In genomic region chr14:72516376-72516775, GRCm38 (mm10) we compare ENCODE assay signal across 8 mouse cellular contexts. TPM values are rescaled to one million over a fixed set of nuclear protein-coding genes. Genes with fewer than 3 reads are reported as not detected.
A peak's percentile ranks its signal among the peaks of the same experiment; 100 is the strongest.
DNase-seq lines count a peak whose midpoint lies in the region; ATAC-seq and TF ChIP-seq lines count a peak whose summit lies in the region.

No protein-coding gene starts in this region.

- H3K27ac ChIP-seq in kidney, adult 2 months (ENCODE audit: insufficient read depth, low read depth, low read length): no peak overlapping the region
- H3K27ac ChIP-seq in kidney, embryonic 15.5 days: no peak overlapping the region
- H3K27ac ChIP-seq in MEL (ENCODE audit: control insufficient read depth, low read depth, low read length): no peak overlapping the region
- no peak overlapping the region for H3K27ac ChIP-seq in limb, embryonic 14.5 days (replicated peaks; ENCODE audit: low read depth, low read length)

- no peak overlapping the region for H3K4me2 ChIP-seq in kidney, embryonic 15.5 days
- H3K4me2 ChIP-seq in limb, embryonic 14.5 days (replicated peaks; ENCODE audit: low read depth, low read length, severe bottlenecking): no peak overlapping the region

- H3K4me3 ChIP-seq in kidney, adult 2 months (ENCODE audit: insufficient read depth, low read depth, low read length): no peak overlapping the region
- H3K4me3 ChIP-seq in kidney, embryonic 15.5 days (replicated peaks): no peak overlapping the region
- no peak overlapping the region for H3K4me3 ChIP-seq in MEL (ENCODE audit: control insufficient read depth in 1 of 2, insufficient read depth in 1 of 2, low read depth in 2 of 2, low read length in 2 of 2)
- H3K4me3 ChIP-seq in limb, embryonic 14.5 days (replicated peaks; ENCODE audit: low read length): no peak overlapping the region

- TF ChIP-seq CTCF in kidney, adult 2 months (conservative IDR thresholded peaks at IDR 0.05; ENCODE audit: insufficient read depth, insufficient read length, low read depth, low read length): peak; percentile 77
- 0 out of 6 replicates have a peak, but pooled peaks of 1 of the 3 experiments have one; percentile 9 for TF ChIP-seq CTCF in MEL (IDR thresholded peaks at IDR 0.05 in 2 of 3, conservative IDR thresholded peaks at IDR 0.05 in 1 of 3; ENCODE audit: control insufficient read depth in 1 of 3, insufficient read depth in 1 of 3, low read depth in 2 of 3, low read length in 3 of 3, poor library complexity in 1 of 3, severe bottlenecking in 1 of 3)
- TF ChIP-seq CTCF in brain, embryonic 14.5 days (IDR thresholded peaks at IDR 0.05; ENCODE audit: borderline replicate concordance, extremely low read depth, insufficient read depth, insufficient read length): peak; percentile 86

- no peak for TF ChIP-seq POLR2A in kidney, adult 2 months (IDR thresholded peaks at IDR 0.05; ENCODE audit: low read depth, low read length)
- no peak for TF ChIP-seq POLR2A in MEL (IDR thresholded peaks at IDR 0.05; ENCODE audit: control insufficient read depth in 1 of 2, insufficient read depth in 1 of 2, low read depth in 1 of 2, low read length in 2 of 2, poor library complexity in 1 of 2)
- TF ChIP-seq POLR2A in brain, embryonic 14.5 days (IDR thresholded peaks at IDR 0.05; ENCODE audit: borderline replicate concordance, extremely low read depth, insufficient read depth, insufficient read length, poor library complexity, severe bottlenecking): no peak
- TF ChIP-seq POLR2A in limb, embryonic 14.5 days (IDR thresholded peaks at IDR 0.05; ENCODE audit: borderline replicate concordance, extremely low read depth, insufficient read depth, insufficient read length): no peak

- peak; percentile 4; the same call in 1 of the 2 replicates for TF ChIP-seq RAD21 in MEL (IDR thresholded peaks at IDR 0.05; ENCODE audit: low read depth, low read length)

- no peak for ATAC-seq in kidney, embryonic 15.5 days (replicated peaks; ENCODE audit: low FRiP score)
- peak; percentile 30; the same call in 1 of the 2 replicates for ATAC-seq in limb, embryonic 14.5 days (ENCODE audit: low FRiP score, low read depth)

- H3K27me3 ChIP-seq in kidney, adult 2 months (replicated peaks; ENCODE audit: control insufficient read depth, insufficient read depth, low read length): no peaks in the 10 kb centered on the region
- no peaks in the 10 kb centered on the region for H3K27me3 ChIP-seq in kidney, embryonic 15.5 days
- no peaks in the 10 kb centered on the region for H3K27me3 ChIP-seq in MEL (ENCODE audit: control insufficient read depth in 1 of 2, insufficient read depth in 2 of 2, low read length in 2 of 2)
- no peaks in the 10 kb centered on the region for H3K27me3 ChIP-seq in limb, embryonic 14.5 days (ENCODE audit: control insufficient read depth, insufficient read depth, low read length)

- no peaks in the 10 kb centered on the region for H3K36me3 ChIP-seq in kidney, adult 2 months (ENCODE audit: control insufficient read depth, insufficient read depth, low read length)
- no peaks in the 10 kb centered on the region for H3K36me3 ChIP-seq in kidney, embryonic 15.5 days
- no peaks in the 10 kb centered on the region for H3K36me3 ChIP-seq in MEL (ENCODE audit: control insufficient read depth in 1 of 2, insufficient read depth in 2 of 2, low read length in 2 of 2)
- no peaks in the 10 kb centered on the region for H3K36me3 ChIP-seq in limb, embryonic 14.5 days (ENCODE audit: control insufficient read depth, insufficient read depth, low read length)

- no peaks in the 10 kb centered on the region for H3K9me3 ChIP-seq in kidney, embryonic 15.5 days (replicated peaks)
- no peaks in the 10 kb centered on the region for H3K9me3 ChIP-seq in MEL (replicated peaks; ENCODE audit: insufficient read depth, low read length)
- H3K9me3 ChIP-seq in limb, embryonic 14.5 days (ENCODE audit: control insufficient read depth, low read length): no peaks in the 10 kb centered on the region

- DNase-seq in kidney, adult 2 months: peak; percentile 66
- DNase-seq in MEL (ENCODE audit: low read depth, low spot score): no peak
- peak; percentile 73 for DNase-seq in brain, embryonic 14.5 days (ENCODE audit: low read depth)
- peak; percentile 46 to 63 for DNase-seq in heart, postnatal 14 days
- peak; percentile 52 for DNase-seq in limb, embryonic 14.5 days (ENCODE audit: low spot score)
- peak; percentile 41 to 69 for DNase-seq in right cerebral cortex, adult 2 months (ENCODE audit: low spot score in 2 of 2)
- no peak for DNase-seq in spleen, adult 18-20 months

- H3K79me2 ChIP-seq in MEL (ENCODE audit: control insufficient read depth, insufficient read depth, low read length, poor library complexity): no peaks in the 10 kb centered on the region

- 23% methylated on average over 5 of the region's 5 CpGs for WGBS in kidney, adult 2 months
- 23% methylated on average over 5 of the region's 5 CpGs for WGBS in kidney, embryonic 15.5 days
- 23% methylated on average over 5 of the region's 5 CpGs for WGBS in limb, embryonic 14.5 days

- intact Hi-C loops in heart, postnatal 14 days (cut with DNase I): loop anchor here (5.0 kb wide), 2 partner anchors 139 to 1734 kb away; no protein-coding TSS in a partner anchor

- no peak overlapping the region for H3K9ac ChIP-seq in kidney, embryonic 15.5 days
- no peak overlapping the region for H3K9ac ChIP-seq in MEL (ENCODE audit: control insufficient read depth, low read depth, low read length, poor library complexity, severe bottlenecking)
- H3K9ac ChIP-seq in limb, embryonic 14.5 days (ENCODE audit: low read depth, low read length, severe bottlenecking): no peak overlapping the region

- no peak for TF ChIP-seq EP300 in MEL (IDR thresholded peaks at IDR 0.05; ENCODE audit: low read depth in 1 of 2, low read length in 2 of 2)

- peaks cover 3% of the 10 kb centered on the region; the same call in 1 of the 2 replicates for H3K4me1 ChIP-seq in kidney, adult 2 months (ENCODE audit: control insufficient read depth, insufficient read depth, low read length)
- H3K4me1 ChIP-seq in kidney, embryonic 15.5 days: no peaks in the 10 kb centered on the region
- no peaks in the 10 kb centered on the region for H3K4me1 ChIP-seq in MEL (ENCODE audit: control insufficient read depth in 1 of 2, insufficient read depth in 2 of 2, low read length in 2 of 2)
- no peaks in the 10 kb centered on the region for H3K4me1 ChIP-seq in limb, embryonic 14.5 days (ENCODE audit: control insufficient read depth, insufficient read depth, low read length)

TF ChIP-seq in MEL, 35 proteins besides CTCF, POLR2A, EP300 and RAD21:
- TF ChIP-seq KAT2A (conservative IDR thresholded peaks at IDR 0.05; ENCODE audit: low read depth, low read length): no peak
- no peak for TF ChIP-seq MAFK (IDR thresholded peaks at IDR 0.05; ENCODE audit: borderline replicate concordance, low read depth, low read length)
- TF ChIP-seq USF1 (IDR thresholded peaks at IDR 0.05; ENCODE audit: low read depth, low read length): no peak
- TF ChIP-seq SIN3A (IDR thresholded peaks at IDR 0.05; ENCODE audit: low read length): no peak
- TF ChIP-seq MAX (IDR thresholded peaks at IDR 0.05; ENCODE audit: low read length): no peak
- TF ChIP-seq CHD1 (IDR thresholded peaks at IDR 0.05; ENCODE audit: low read depth, low read length): no peak
- no peak for TF ChIP-seq GATA1 (IDR thresholded peaks at IDR 0.05; ENCODE audit: low read depth, low read length)
- no peak for TF ChIP-seq TCF12 (IDR thresholded peaks at IDR 0.05; ENCODE audit: low read depth, low read length)
- TF ChIP-seq SMC3 (IDR thresholded peaks at IDR 0.05; ENCODE audit: low read depth, low read length): no peak
- TF ChIP-seq GABPA (IDR thresholded peaks at IDR 0.05; ENCODE audit: low read depth, low read length): no peak
- no peak for TF ChIP-seq UBTF (IDR thresholded peaks at IDR 0.05; ENCODE audit: borderline replicate concordance, insufficient read depth, low read depth, low read length)
- no peak for TF ChIP-seq MEF2A (IDR thresholded peaks at IDR 0.05; ENCODE audit: extremely low read depth, insufficient replicate concordance, low read depth, low read length, poor library complexity, severe bottlenecking)
- no peak for TF ChIP-seq ZKSCAN1 (IDR thresholded peaks at IDR 0.05; ENCODE audit: low read depth, low read length)
- no peak for TF ChIP-seq ELF1 (IDR thresholded peaks at IDR 0.05; ENCODE audit: low read depth, low read length)
- TF ChIP-seq MYB (IDR thresholded peaks at IDR 0.05; ENCODE audit: low read depth, low read length): no peak
- no peak for TF ChIP-seq MAZ (IDR thresholded peaks at IDR 0.05; ENCODE audit: low read depth, low read length)

RNA-seq across cellular contexts. Expression of gene Gm9195, which starts 24.7 kb away (rescaled TPM):
- polyA plus RNA-seq in kidney, adult 2 months (2012; rRNA removed): under 0.01 TPM in 1 of 2 replicates, not detected in the other
- not detected in 2 replicates for polyA plus RNA-seq in kidney, embryonic 15.5 days (2015; fragmentation: Nextera tagmentation; extraction: Ambion mirVana)
- not detected in 2 replicates for total RNA-seq in MEL (2012; rRNA removed)
- polyA plus RNA-seq in MEL (2012; ENCODE audit: insufficient read depth in 1 of 2, insufficient read length in 2 of 2, low read depth in 1 of 2, low replicate concordance in 2 of 2, missing spikeins in 1 of 2): not detected
- polyA plus RNA-seq in brain, embryonic 14.5 days (2012; rRNA removed): not detected in 2 replicates
- total RNA-seq in heart, postnatal 14 days (2021): not detected
- not detected in 2 replicates for polyA plus RNA-seq in limb, embryonic 14.5 days (2012; rRNA removed)
- not detected in 2 replicates for polyA plus RNA-seq in limb, embryonic 14.5 days (2014; fragmentation: Nextera tagmentation; extraction: Ambion mirVana)

Comparison
In these comparisons a context has a peak if more than half of its experiments do, and no peak if none do; other contexts are left out.
1. DNase-seq: peak in kidney, adult 2 months (single experiment), brain, embryonic 14.5 days (single experiment), heart, postnatal 14 days (2 of 2), limb, embryonic 14.5 days (single experiment) and right cerebral cortex, adult 2 months (2 of 2); none in MEL (single experiment) and spleen, adult 18-20 months (0 of 2).